ENCODE assay signal across 31 mouse cellular contexts in the genomic region with DNA sequence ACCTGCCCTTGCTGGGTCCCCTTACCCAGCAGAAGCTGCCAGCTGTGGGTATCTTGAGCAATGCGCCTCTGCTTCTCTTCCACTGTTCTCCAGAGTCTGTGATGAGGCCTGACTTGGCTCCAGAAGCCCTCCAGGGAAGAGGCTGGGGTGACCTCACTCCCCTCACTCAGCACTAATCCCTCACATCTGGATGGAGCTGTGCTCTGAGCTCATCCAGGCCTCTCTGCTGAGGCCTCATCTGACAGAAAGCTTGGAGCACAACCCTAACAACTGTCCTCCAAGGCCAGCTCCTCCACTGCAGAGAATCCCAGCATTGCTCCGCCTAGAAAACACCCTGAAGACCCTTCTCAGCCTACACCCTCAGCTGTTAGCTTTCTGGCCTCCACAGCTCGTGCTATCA. TPM values are rescaled to one million over a fixed set of nuclear protein-coding genes. Genes with fewer than 3 reads are reported as not detected.
"Had no signal": no experiment of that assay in that cellular context is flagged by ENCODE, and none has a peak within 500 bp of the region (broad histone marks: within the 10 kb centered on the region; RNA-seq: fewer than 3 reads in every experiment).

No protein-coding gene starts in this region.

RNA-seq across cellular contexts. Expression of a gene that starts 8.3 kb away (rescaled TPM):
- total RNA-seq: granulocyte monocyte progenitor cell, adult 5-6 weeks; layer of hippocampus, adult 2 months; left cerebral cortex, adult 2 months; left cerebral cortex, postnatal 14 days; left cerebral cortex, postnatal 36 days had no signal
- polyA plus RNA-seq: forebrain, embryonic 16.5 days; heart, embryonic 10.5 days; heart, embryonic 12.5 days; heart, embryonic 14.5 days; hindbrain, embryonic 10.5 days; hindbrain, embryonic 12.5 days; hindbrain, embryonic 14.5 days; hindbrain, embryonic 16.5 days; inflammation-experienced regulatory T-cells, adult 6 months; kidney, embryonic 16.5 days; limb, embryonic 10.5 days; limb, embryonic 12.5 days; liver, embryonic 11.5 days had no signal

RNA-seq across cellular contexts. Expression of a gene that starts 43.5 kb away (rescaled TPM):
- total RNA-seq: gastrocnemius, adult 2 months; gastrocnemius, postnatal 10 days; gastrocnemius, postnatal 25 days; gastrocnemius, postnatal 4 days; granulocyte monocyte progenitor cell, adult 5-6 weeks; heart, adult 18-20 months; heart, adult 8-10 months; heart, postnatal 10 days; heart, postnatal 25 days; heart, postnatal 4 days; layer of hippocampus, adult 2 months; layer of hippocampus, postnatal 10 days; layer of hippocampus, postnatal 25 days; left cerebral cortex, adult 2 months; left cerebral cortex, postnatal 14 days; left cerebral cortex, postnatal 36 days had no signal
- polyA plus RNA-seq: forebrain, embryonic 16.5 days; frontal cortex, adult 2 months; heart, embryonic 10.5 days; heart, embryonic 12.5 days; heart, embryonic 14.5 days; hindbrain, embryonic 10.5 days; hindbrain, embryonic 12.5 days; hindbrain, embryonic 14.5 days; hindbrain, embryonic 16.5 days; inflammation-experienced regulatory T-cells, adult 6 months; kidney, adult 2 months; kidney, embryonic 16.5 days; limb, embryonic 10.5 days; limb, embryonic 12.5 days had no signal
